Mouse (Mus musculus) adrenal gland, postnatal 14 days (tissue): ENCODE measurements around the gene Vcpkmt. TPM values are rescaled to one million over a fixed set of nuclear protein-coding genes. Genes with fewer than 3 reads are reported as not detected.
A peak's percentile ranks its signal among the peaks of the same experiment; 100 is the strongest.

Experiments
- DNase-seq: peaks from one replicate; pipeline ENCODE4 v3.0.0; 2021; ENCODE audit warnings: mixed read lengths
- microRNA-seq, 2 experiments: library from miRNA; unstranded; fragments of <30 nt; microRNA quantifications; one replicate each; pipeline ENCODE4 v1.2.0; 2021
- total RNA-seq: library from RNA; stranded (reverse); gene quantifications from 2 replicates; pipeline ENCODE4 v1.2.3, GENCODE M21; 2021

Gene Vcpkmt
- total RNA-seq, 1 experiment from 2014 or later, result 8.9 TPM

- no peak for DNase-seq
Observed at GRCm38 (mm10) chr12:69538362-69538950, 44.4 kb downstream of the Vcpkmt start.

GRCm38 (mm10) chr12:69537675-69538361, 45.0 kb downstream of the Vcpkmt start:
- DNase-seq, result peak; percentile 45

GRCm38 (mm10) chr12:69537243-69537674, 45.6 kb downstream of the Vcpkmt start:
- peak; percentile 57 for DNase-seq

GRCm38 (mm10) chr12:69536616-69537242, 46.1 kb downstream of the Vcpkmt start:
- DNase-seq, result no peak

- DNase-seq, result no peak
Observed at GRCm38 (mm10) chr12:69533237-69533636, 49.6 kb downstream of the Vcpkmt start.

GRCm38 (mm10) chr12:69532530-69532929, 50.3 kb downstream of the Vcpkmt start:
- no peak for DNase-seq

GRCm38 (mm10) chr12:69532091-69532490, 50.7 kb downstream of the Vcpkmt start:
- DNase-seq, result no peak

GRCm38 (mm10) chr12:69529694-69530403, 53.0 kb downstream of the Vcpkmt start:
- DNase-seq, result no peak

- no peak for DNase-seq
Observed at GRCm38 (mm10) chr12:69528275-69529032, 54.4 kb downstream of the Vcpkmt start.

Small RNA genes within 50 kb of the gene (microRNA-seq; reads per million reads assigned to microRNA genes)
- gene Gm23018, result 0 reads per million in 2 experiments

Other genes with a start within 250 kb of the Vcpkmt start
- gene Nemf, start 225.9 kb downstream of the Vcpkmt start, total RNA-seq, result 39.1 and 45.4 TPM in 2 replicates
- gene Arf6, start 210.9 kb downstream of the Vcpkmt start, total RNA-seq, result 111 and 117 TPM in 2 replicates
- gene Gm9887, start 210.6 kb downstream of the Vcpkmt start, total RNA-seq, result 1.2 TPM in 1 of 2 replicates, not detected in the other
- gene Sos2, start 98.8 kb upstream of the Vcpkmt start, total RNA-seq, result 35.8 and 36.9 TPM in 2 replicates
- 21.6 and 28.3 TPM in 2 replicates for gene L2hgdh, start 141.8 kb upstream of the Vcpkmt start, total RNA-seq
- 13.9 and 20.8 TPM in 2 replicates for gene Atp5s, start 141.9 kb upstream of the Vcpkmt start, total RNA-seq
- 3.0 and 5.0 TPM in 2 replicates for gene Cdkl1, start 208.2 kb upstream of the Vcpkmt start, total RNA-seq